Mouse (Mus musculus) kidney, postnatal 0 days (tissue): ENCODE results near the gene Xrcc5. TPM values are rescaled to one million over a fixed set of nuclear protein-coding genes. Genes with fewer than 3 reads are reported as not detected.

Source experiments
- ATAC-seq: fragments of 200-750 bp; cut with Nextera tagmentation; replicated peaks from 2 replicates; pipeline ENCODE4 v1.8.0; 2017; ENCODE audit warnings: low read depth, moderate number of reproducible peaks, moderate TSS enrichment, moderate library complexity; ENCODE audit not compliant: low FRiP score
- DNase-seq: peaks from one replicate; pipeline ENCODE4 v3.0.0-alpha.2; 2016; ENCODE audit warnings: low spot score
- H3K27ac ChIP-seq: fragments of 300-500 bp; sonication (generic); 2 replicates; pipeline ENCODE4 v1.5.1; 2014; ENCODE audit warnings: mild to moderate bottlenecking
- H3K27me3 ChIP-seq: fragments of 300-500 bp; sonication (generic); 2 replicates; pipeline ENCODE4 v1.6.1; 2014; ENCODE audit warnings: low read length, mixed read lengths; ENCODE audit not compliant: insufficient read depth
- H3K36me3 ChIP-seq: fragments of 300-500 bp; sonication (generic); 2 replicates; pipeline ENCODE4 v1.6.1; 2014; ENCODE audit warnings: low read length, mixed read lengths; ENCODE audit not compliant: insufficient read depth
- H3K4me1 ChIP-seq: fragments of 300-500 bp; sonication (generic); replicated peaks from 2 replicates; pipeline ENCODE4 v1.6.1; 2014; ENCODE audit warnings: antibody characterized with exemption, low read length, mixed read lengths; ENCODE audit not compliant: insufficient read depth
- H3K4me2 ChIP-seq: fragments of 300-500 bp; sonication (generic); 2 replicates; pipeline ENCODE4 v1.6.1; 2014; ENCODE audit warnings: mild to moderate bottlenecking, low read length, moderate library complexity, mixed read lengths
- H3K4me3 ChIP-seq: fragments of 300-500 bp; sonication (generic); replicated peaks from 2 replicates; pipeline ENCODE4 v1.5.1; 2014; ENCODE audit warnings: low read depth, low read length
- H3K9ac ChIP-seq: fragments of 300-500 bp; sonication (generic); 2 replicates; pipeline ENCODE4 v1.6.1; 2014; ENCODE audit warnings: low read depth, low read length
- H3K9me3 ChIP-seq: fragments of 300-500 bp; sonication (generic); replicated peaks from 2 replicates; pipeline ENCODE4 v1.6.1; 2016; ENCODE audit warnings: low read length, inconsistent platforms, mixed read lengths
- CTCF ChIP-seq: IDR thresholded peaks from 2 replicates; pipeline ENCODE4 v1.5.1; 2016; ENCODE audit warnings: antibody characterized with exemption, low read depth, mild to moderate bottlenecking, moderate library complexity
- WGBS: fragments of 180-500 bp; shearing (Covaris S2); extraction: QIAGEN DNeasy Blood & Tissue Kit; methylation state at CpG from one replicate; pipeline ENCODE4 v1.1.7; 2014; 5-methylcytosine and 5-hydroxymethylcytosine counted together
- polyA plus RNA-seq: library from polyadenylated mRNA; unstranded; fragments of >200 nt; fragmentation: Nextera tagmentation; extraction: Ambion mirVana; gene quantifications from 2 replicates; pipeline ENCODE4 v1.2.1, GENCODE M21; 2015

Gene Xrcc5
- polyA plus RNA-seq, 1 experiment from 2014 or later = 48.9 TPM

- WGBS = 85% methylated on average over 2 of the region's 2 CpGs
- H3K36me3 ChIP-seq = peaks cover 4% of the 10 kb centered on the region; the same call in 1 of the 2 replicates
- H3K4me1 ChIP-seq = no peaks in the 10 kb centered on the region
- H3K9me3 ChIP-seq = no peaks in the 10 kb centered on the region
- no peak overlapping the region for H3K4me3 ChIP-seq
- no peak for TF ChIP-seq CTCF
- no peak overlapping the region for H3K27ac ChIP-seq
- H3K27me3 ChIP-seq = no peaks in the 10 kb centered on the region
- no peak overlapping the region for H3K9ac ChIP-seq
- no peak overlapping the region for H3K4me2 ChIP-seq
- ATAC-seq (no peak), DNase-seq (no peak)
Observed at GRCm38 (mm10) chr1:72354856-72355255, 47.6 kb downstream of the Xrcc5 start.

DNA sequence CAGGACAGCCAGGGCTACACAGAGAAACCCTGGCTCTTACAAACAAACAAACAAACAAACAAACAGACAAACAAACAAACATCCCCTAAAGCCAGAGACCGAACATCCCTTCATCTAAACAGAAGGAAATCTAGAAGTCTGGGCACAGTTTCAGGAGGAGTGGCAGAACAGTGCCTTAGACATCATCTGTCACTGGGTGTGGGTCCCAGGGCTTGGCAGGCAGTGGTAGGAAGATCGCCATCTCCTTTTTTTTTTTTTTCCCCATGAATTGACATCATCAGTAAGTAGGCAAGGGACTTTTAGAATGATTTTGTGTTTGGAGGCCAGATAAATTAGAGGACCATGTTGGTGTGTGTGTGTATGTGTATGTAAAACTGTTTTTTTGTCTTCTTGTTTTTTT is 51.0 kb downstream of the Xrcc5 start:
- H3K9me3 ChIP-seq = no peaks in the 10 kb centered on the region
- TF ChIP-seq CTCF = no peak
- peaks cover 4% of the 10 kb centered on the region; the same call in 1 of the 2 replicates for H3K36me3 ChIP-seq
- H3K27ac ChIP-seq = no peak overlapping the region
- 90% methylated on average over 2 of the region's 2 CpGs for WGBS
- H3K4me1 ChIP-seq = no peaks in the 10 kb centered on the region
- H3K4me3 ChIP-seq = no peak overlapping the region
- no peak overlapping the region for H3K9ac ChIP-seq
- H3K27me3 ChIP-seq = no peaks in the 10 kb centered on the region
- H3K4me2 ChIP-seq = no peak overlapping the region
- ATAC-seq (no peak), DNase-seq (no peak)

- H3K9me3 ChIP-seq = no peaks in the 10 kb centered on the region
- no peak overlapping the region for H3K9ac ChIP-seq
- no peak overlapping the region for H3K27ac ChIP-seq
- no peak overlapping the region for H3K4me2 ChIP-seq
- H3K4me1 ChIP-seq = no peaks in the 10 kb centered on the region
- no peak for TF ChIP-seq CTCF
- peaks cover 4% of the 10 kb centered on the region; the same call in 1 of the 2 replicates for H3K36me3 ChIP-seq
- ATAC-seq (no peak), DNase-seq (no peak)
- H3K4me3 ChIP-seq = no peak overlapping the region
- H3K27me3 ChIP-seq = no peaks in the 10 kb centered on the region
- WGBS = 90% methylated on average over 2 of the region's 2 CpGs
Observed at GRCm38 (mm10) chr1:72359462-72359861, 52.2 kb downstream of the Xrcc5 start.

DNA sequence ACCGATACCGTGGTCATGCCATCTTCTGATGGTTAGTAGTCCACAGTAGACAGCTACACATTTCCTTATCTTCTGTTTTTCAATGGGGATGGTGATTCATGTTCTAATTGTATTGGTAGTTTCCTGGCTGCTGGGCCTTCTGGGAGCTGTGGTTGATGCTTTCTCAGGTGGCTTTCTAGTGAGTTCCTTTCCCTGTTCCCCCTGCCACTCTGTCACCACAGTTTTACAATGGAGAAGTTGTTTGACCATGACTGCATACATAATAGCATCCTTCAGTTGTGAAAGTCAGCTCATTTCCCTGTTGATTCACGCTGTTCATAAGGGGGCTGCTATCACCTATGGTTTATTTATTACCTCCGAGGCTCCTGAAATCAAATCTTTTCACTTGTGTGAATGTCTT is 53.6 kb downstream of the Xrcc5 start:
- TF ChIP-seq CTCF = no peak
- ATAC-seq (no peak), DNase-seq (no peak)
- no peak overlapping the region for H3K9ac ChIP-seq
- no peaks in the 10 kb centered on the region for H3K27me3 ChIP-seq
- H3K9me3 ChIP-seq = no peaks in the 10 kb centered on the region
- peaks cover 4% of the 10 kb centered on the region; the same call in 1 of the 2 replicates for H3K36me3 ChIP-seq
- H3K4me1 ChIP-seq = no peaks in the 10 kb centered on the region
- H3K4me2 ChIP-seq = no peak overlapping the region
- no peak overlapping the region for H3K27ac ChIP-seq
- 94% methylated on average over 4 of the region's 4 CpGs for WGBS
- no peak overlapping the region for H3K4me3 ChIP-seq

DNA sequence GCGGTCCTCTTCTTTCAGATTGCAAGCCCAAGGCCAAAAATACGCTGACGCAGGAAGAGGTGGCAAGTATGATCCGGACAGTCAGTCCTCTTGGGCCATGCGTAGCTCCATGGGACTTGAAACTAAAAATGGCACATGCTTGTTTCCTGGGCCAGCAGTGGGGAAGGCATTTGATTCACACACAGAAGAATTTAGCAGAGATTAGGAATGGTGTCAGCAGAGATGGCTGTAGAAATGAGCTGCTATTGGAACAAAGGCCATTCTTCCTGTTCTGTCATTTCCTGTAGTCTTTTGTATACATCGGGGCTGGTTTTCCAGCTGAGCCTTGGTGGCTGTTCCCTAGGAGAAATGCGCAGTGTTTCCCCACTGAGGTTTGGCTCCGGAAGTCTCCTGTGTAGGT is 57.4 kb downstream of the Xrcc5 start:
- H3K4me2 ChIP-seq = no peak overlapping the region
- no peak for ATAC-seq
- H3K9ac ChIP-seq = no peak overlapping the region
- TF ChIP-seq CTCF = no peak
- WGBS = 88% methylated on average over 8 of the region's 8 CpGs
- no peaks in the 10 kb centered on the region for H3K27me3 ChIP-seq
- H3K9me3 ChIP-seq = no peaks in the 10 kb centered on the region
- no peak overlapping the region for H3K27ac ChIP-seq
- H3K4me1 ChIP-seq = no peaks in the 10 kb centered on the region
- no peaks in the 10 kb centered on the region for H3K36me3 ChIP-seq
- H3K4me3 ChIP-seq = no peak overlapping the region
- no peak for DNase-seq

GRCm38 (mm10) chr1:72372512-72372911 is 65.3 kb downstream of the Xrcc5 start:
- no peaks in the 10 kb centered on the region for H3K36me3 ChIP-seq
- ATAC-seq (no peak), DNase-seq (no peak)
- H3K9ac ChIP-seq = no peak overlapping the region
- H3K9me3 ChIP-seq = no peaks in the 10 kb centered on the region
- TF ChIP-seq CTCF = no peak
- H3K4me3 ChIP-seq = no peak overlapping the region
- WGBS = 86% methylated on average over 1 of the region's 1 CpGs
- H3K27ac ChIP-seq = no peak overlapping the region
- H3K27me3 ChIP-seq = no peaks in the 10 kb centered on the region
- H3K4me2 ChIP-seq = no peak overlapping the region
- no peaks in the 10 kb centered on the region for H3K4me1 ChIP-seq

- H3K4me1 ChIP-seq = no peaks in the 10 kb centered on the region
- ATAC-seq (no peak), DNase-seq (no peak)
- H3K27ac ChIP-seq = no peak overlapping the region
- WGBS = 96% methylated on average over 3 of the region's 3 CpGs
- no peaks in the 10 kb centered on the region for H3K9me3 ChIP-seq
- H3K4me3 ChIP-seq = no peak overlapping the region
- TF ChIP-seq CTCF = no peak
- H3K36me3 ChIP-seq = no peaks in the 10 kb centered on the region
- no peak overlapping the region for H3K9ac ChIP-seq
- no peaks in the 10 kb centered on the region for H3K27me3 ChIP-seq
- no peak overlapping the region for H3K4me2 ChIP-seq
Observed at GRCm38 (mm10) chr1:72372913-72373312, 65.7 kb downstream of the Xrcc5 start.
